Mouse (Mus musculus): ENCODE measurements around the gene Fyb. TPM values are rescaled to one million over a fixed set of nuclear protein-coding genes. Genes with fewer than 3 reads are reported as not detected.

Gene Fyb
- polyA plus RNA-seq, 1 experiment: 97.3 TPM

GRCm38 (mm10) chr15:6708526-6709441 lies 186.1 kb downstream of the Fyb start:
- Histone ChIP-seq H3K4me1 (ENCODE audit: control insufficient read depth, insufficient read depth, insufficient read length, low read length) (peaks cover 7% of the 10 kb centered on the region; the same call in 1 of the 2 replicates), H3K36me3 (ENCODE audit: control insufficient read depth, insufficient read depth, low read length) (no peaks in the 10 kb centered on the region), H3K4me3 (ENCODE audit: low read depth, low read length) (peak overlapping the region; percentile 100), H3K27ac (ENCODE audit: insufficient read depth, low read depth, low read length) (peak overlapping the region; percentile 67; the same call in 1 of the 2 replicates), H3K27me3 (ENCODE audit: control insufficient read depth, insufficient read depth, low read length) (no peaks in the 10 kb centered on the region)
- under 1% methylated on average over 89 of the region's 89 CpGs for WGBS
- TF ChIP-seq CTCF (IDR thresholded peaks at IDR 0.05; ENCODE audit: extremely low read depth, insufficient read length, insufficient replicate concordance, low read depth, low read length) (no peak), POLR2A (IDR thresholded peaks at IDR 0.05; ENCODE audit: low read depth, low read length) (no peak)

- Histone ChIP-seq H3K4me1 (ENCODE audit: control insufficient read depth, insufficient read depth, insufficient read length, low read length) (peaks cover 9% of the 10 kb centered on the region; the same call in 1 of the 2 replicates), H3K36me3 (ENCODE audit: control insufficient read depth, insufficient read depth, low read length) (no peaks in the 10 kb centered on the region), H3K27ac (ENCODE audit: insufficient read depth, low read depth, low read length) (no peak overlapping the region), H3K27me3 (ENCODE audit: control insufficient read depth, insufficient read depth, low read length) (no peaks in the 10 kb centered on the region), H3K4me3 (ENCODE audit: low read depth, low read length) (peak overlapping the region; percentile 100)
- no peak for TF ChIP-seq CTCF (IDR thresholded peaks at IDR 0.05; ENCODE audit: extremely low read depth, insufficient read length, insufficient replicate concordance, low read depth, low read length)
- TF ChIP-seq POLR2A (IDR thresholded peaks at IDR 0.05; ENCODE audit: low read depth, low read length): no peak
- 17% methylated on average over 8 of the region's 8 CpGs for WGBS
Measured at GRCm38 (mm10) chr15:6709618-6710017, 187.0 kb downstream of the Fyb start.

- 38% methylated on average over 7 of the region's 7 CpGs for WGBS
- H3K4me3 ChIP-seq (ENCODE audit: low read depth, low read length): no peak overlapping the region
Measured at GRCm38 (mm10) chr15:6710341-6710740, 187.7 kb downstream of the Fyb start.

GRCm38 (mm10) chr15:6711226-6711625 lies 188.6 kb downstream of the Fyb start:
- H3K36me3 ChIP-seq (ENCODE audit: control insufficient read depth, insufficient read depth, low read length): no peaks in the 10 kb centered on the region
- no peak overlapping the region for H3K27ac ChIP-seq (ENCODE audit: insufficient read depth, low read depth, low read length)
- TF ChIP-seq POLR2A (IDR thresholded peaks at IDR 0.05; ENCODE audit: low read depth, low read length) (no peak), CTCF (IDR thresholded peaks at IDR 0.05; ENCODE audit: extremely low read depth, insufficient read length, insufficient replicate concordance, low read depth, low read length) (no peak)
- no peak overlapping the region for H3K4me3 ChIP-seq (ENCODE audit: low read depth, low read length)
- no peaks in the 10 kb centered on the region for H3K27me3 ChIP-seq (ENCODE audit: control insufficient read depth, insufficient read depth, low read length)
- WGBS: 74% methylated on average over 7 of the region's 7 CpGs
- H3K4me1 ChIP-seq (ENCODE audit: control insufficient read depth, insufficient read depth, insufficient read length, low read length): peaks cover 15% of the 10 kb centered on the region; the same call in 1 of the 2 replicates

More at GRCm38 (mm10) chr15:6710341-6710740, 187.7 kb downstream of the Fyb start:
- no peak for TF ChIP-seq POLR2A (IDR thresholded peaks at IDR 0.05; ENCODE audit: low read depth, low read length)
- TF ChIP-seq CTCF (IDR thresholded peaks at IDR 0.05; ENCODE audit: extremely low read depth, insufficient read length, insufficient replicate concordance, low read depth, low read length): no peak
- Histone ChIP-seq H3K27me3 (ENCODE audit: control insufficient read depth, insufficient read depth, low read length) (no peaks in the 10 kb centered on the region), H3K4me1 (ENCODE audit: control insufficient read depth, insufficient read depth, insufficient read length, low read length) (peaks cover 15% of the 10 kb centered on the region; the same call in 1 of the 2 replicates), H3K27ac (ENCODE audit: insufficient read depth, low read depth, low read length) (no peak overlapping the region), H3K36me3 (ENCODE audit: control insufficient read depth, insufficient read depth, low read length) (no peaks in the 10 kb centered on the region)

Other genes starting within 250 kb of the Fyb start
- 4.0 TPM in 2 replicates for gene Dab2, start 223.1 kb upstream of the Fyb start, polyA plus RNA-seq (2012; rRNA removed)
- gene C9, start 77.5 kb upstream of the Fyb start, polyA plus RNA-seq (2012; rRNA removed): not detected in 2 replicates
- 1.1 and 2.5 TPM in 2 replicates for gene Rictor, start 185.5 kb downstream of the Fyb start, polyA plus RNA-seq (2012; rRNA removed)

All from small intestine, adult 2 months (tissue).